Mouse (Mus musculus) neural tube, embryonic 12.5 days (tissue): Measurements from ENCODE around the gene Rgs6. TPM values are rescaled to one million over a fixed set of nuclear protein-coding genes. Genes with fewer than 3 reads are reported as not detected.

Experiments
- ATAC-seq: fragments of 200-750 bp; cut with Nextera tagmentation; 2 replicates; pipeline ENCODE4 v1.8.0; 2017; ENCODE audit warnings: low read depth, mild to moderate bottlenecking, moderate TSS enrichment, moderate library complexity; ENCODE audit not compliant: low FRiP score
- H3K27ac ChIP-seq: fragments of 300-500 bp; sonication (generic); 2 replicates; pipeline ENCODE4 v1.5.1; 2016
- H3K27me3 ChIP-seq: fragments of 300-500 bp; sonication (generic); replicated peaks from 2 replicates; pipeline ENCODE4 v1.6.1; 2016; ENCODE audit warnings: mild to moderate bottlenecking
- H3K36me3 ChIP-seq: fragments of 300-500 bp; sonication (generic); 2 replicates; pipeline ENCODE4 v1.6.1; 2016; ENCODE audit warnings: mild to moderate bottlenecking
- H3K4me1 ChIP-seq: fragments of 300-500 bp; sonication (generic); 2 replicates; pipeline ENCODE4 v1.6.1; 2016
- H3K4me2 ChIP-seq: fragments of 300-500 bp; sonication (generic); replicated peaks from 2 replicates; pipeline ENCODE4 v1.6.1; 2016; ENCODE audit warnings: mild to moderate bottlenecking
- H3K4me3 ChIP-seq: fragments of 300-500 bp; sonication (generic); 2 replicates; pipeline ENCODE4 v1.5.1; 2016
- H3K9ac ChIP-seq: fragments of 300-500 bp; sonication (generic); 2 replicates; pipeline ENCODE4 v1.6.1; 2016; ENCODE audit warnings: mild to moderate bottlenecking
- H3K9me3 ChIP-seq: fragments of 300-500 bp; sonication (generic); 2 replicates; pipeline ENCODE4 v1.6.1; 2016; ENCODE audit warnings: mild to moderate bottlenecking
- WGBS: fragments of 180-500 bp; shearing (Covaris S2); methylation state at CpG from one replicate; pipeline ENCODE4 v1.1.7; 2016; 5-methylcytosine and 5-hydroxymethylcytosine counted together
- polyA plus RNA-seq: library from polyadenylated mRNA; unstranded; fragments of >200 nt; fragmentation: Nextera tagmentation; extraction: Ambion mirVana; gene quantifications from 2 replicates; pipeline ENCODE4 v1.2.1, GENCODE M21; 2016

Gene Rgs6
- polyA plus RNA-seq, 1 experiment from 2014 or later, result 0.75 TPM

- H3K27me3 ChIP-seq, result no peaks in the 10 kb centered on the region
- no peaks in the 10 kb centered on the region; the same call in 1 of the 2 replicates for H3K4me1 ChIP-seq
- no peak for ATAC-seq
- no peak overlapping the region for H3K4me2 ChIP-seq
- H3K4me3 ChIP-seq, result no peak overlapping the region
- no peaks in the 10 kb centered on the region for H3K9me3 ChIP-seq
- no peaks in the 10 kb centered on the region for H3K36me3 ChIP-seq
- no peak overlapping the region for H3K27ac ChIP-seq
- WGBS, result 75% methylated on average over 4 of the region's 4 CpGs
- no peak overlapping the region for H3K9ac ChIP-seq
Measured at GRCm38 (mm10) chr12:82670201-82670737, 82.2 kb downstream of the Rgs6 start.

GRCm38 (mm10) chr12:82671591-82671990 lies 83.5 kb downstream of the Rgs6 start:
- H3K4me1 ChIP-seq, result no peaks in the 10 kb centered on the region; the same call in 1 of the 2 replicates
- no peak overlapping the region for H3K9ac ChIP-seq
- H3K9me3 ChIP-seq, result no peaks in the 10 kb centered on the region
- no peak overlapping the region for H3K4me2 ChIP-seq
- H3K27me3 ChIP-seq, result no peaks in the 10 kb centered on the region
- no peak overlapping the region for H3K4me3 ChIP-seq
- no peak overlapping the region for H3K27ac ChIP-seq
- no peak for ATAC-seq
- WGBS, result 91% methylated on average over 5 of the region's 5 CpGs
- no peaks in the 10 kb centered on the region for H3K36me3 ChIP-seq

- Histone ChIP-seq H3K4me2 (no peak overlapping the region), H3K4me1 (no peaks in the 10 kb centered on the region; the same call in 1 of the 2 replicates), H3K36me3 (no peaks in the 10 kb centered on the region), H3K9me3 (no peaks in the 10 kb centered on the region), H3K27ac (no peak overlapping the region), H3K27me3 (no peaks in the 10 kb centered on the region), H3K9ac (no peak overlapping the region), H3K4me3 (no peak overlapping the region)
- ATAC-seq, result no peak
- WGBS, result 64% methylated on average over 4 of the region's 4 CpGs
Measured at GRCm38 (mm10) chr12:82675137-82675536, 87.0 kb downstream of the Rgs6 start.

- no peak for ATAC-seq
- 86% methylated on average over 2 of the region's 2 CpGs for WGBS
- Histone ChIP-seq H3K4me2 (no peak overlapping the region), H3K27ac (no peak overlapping the region), H3K9me3 (no peaks in the 10 kb centered on the region), H3K9ac (no peak overlapping the region), H3K4me3 (no peak overlapping the region), H3K36me3 (no peaks in the 10 kb centered on the region), H3K27me3 (no peaks in the 10 kb centered on the region), H3K4me1 (no peaks in the 10 kb centered on the region)
Measured at GRCm38 (mm10) chr12:82687015-82687414, 98.9 kb downstream of the Rgs6 start.

- H3K4me3 ChIP-seq, result no peak overlapping the region
- no peaks in the 10 kb centered on the region for H3K9me3 ChIP-seq
- no peak overlapping the region for H3K9ac ChIP-seq
- 78% methylated on average over 12 of the region's 12 CpGs for WGBS
- no peaks in the 10 kb centered on the region for H3K36me3 ChIP-seq
- H3K27me3 ChIP-seq, result no peaks in the 10 kb centered on the region
- H3K27ac ChIP-seq, result no peak overlapping the region
- no peak for ATAC-seq
- H3K4me2 ChIP-seq, result no peak overlapping the region
- no peaks in the 10 kb centered on the region for H3K4me1 ChIP-seq
Measured at GRCm38 (mm10) chr12:82698886-82699527, 110.9 kb downstream of the Rgs6 start.

- Histone ChIP-seq H3K27me3 (no peaks in the 10 kb centered on the region), H3K27ac (no peak overlapping the region), H3K36me3 (no peaks in the 10 kb centered on the region), H3K4me1 (no peaks in the 10 kb centered on the region), H3K9me3 (no peaks in the 10 kb centered on the region), H3K9ac (no peak overlapping the region), H3K4me2 (no peak overlapping the region), H3K4me3 (no peak overlapping the region)
- no peak for ATAC-seq
- WGBS, result 86% methylated on average over 3 of the region's 3 CpGs
Measured at GRCm38 (mm10) chr12:82699528-82699905, 111.4 kb downstream of the Rgs6 start.

- no peaks in the 10 kb centered on the region for H3K4me1 ChIP-seq
- no peak overlapping the region for H3K27ac ChIP-seq
- WGBS, result 80% methylated on average over 10 of the region's 10 CpGs
- no peak overlapping the region for H3K4me2 ChIP-seq
- no peaks in the 10 kb centered on the region for H3K9me3 ChIP-seq
- no peak for ATAC-seq
- no peak overlapping the region for H3K4me3 ChIP-seq
- H3K27me3 ChIP-seq, result no peaks in the 10 kb centered on the region
- H3K36me3 ChIP-seq, result no peaks in the 10 kb centered on the region
- no peak overlapping the region for H3K9ac ChIP-seq
Measured at GRCm38 (mm10) chr12:82700241-82700640, 112.1 kb downstream of the Rgs6 start.

GRCm38 (mm10) chr12:82700840-82701239 lies 112.7 kb downstream of the Rgs6 start:
- Histone ChIP-seq H3K9me3 (no peaks in the 10 kb centered on the region), H3K4me1 (no peaks in the 10 kb centered on the region), H3K4me3 (no peak overlapping the region), H3K4me2 (no peak overlapping the region), H3K27ac (no peak overlapping the region), H3K36me3 (no peaks in the 10 kb centered on the region), H3K27me3 (no peaks in the 10 kb centered on the region), H3K9ac (no peak overlapping the region)
- WGBS, result 52% methylated on average over 5 of the region's 5 CpGs
- ATAC-seq, result no peak

GRCm38 (mm10) chr12:82701359-82701758 lies 113.3 kb downstream of the Rgs6 start:
- no peak overlapping the region for H3K9ac ChIP-seq
- WGBS, result 82% methylated on average over 7 of the region's 7 CpGs
- no peak overlapping the region for H3K27ac ChIP-seq
- no peaks in the 10 kb centered on the region for H3K9me3 ChIP-seq
- no peaks in the 10 kb centered on the region for H3K27me3 ChIP-seq
- H3K4me1 ChIP-seq, result no peaks in the 10 kb centered on the region
- ATAC-seq, result no peak
- H3K36me3 ChIP-seq, result no peaks in the 10 kb centered on the region
- H3K4me3 ChIP-seq, result no peak overlapping the region
- H3K4me2 ChIP-seq, result no peak overlapping the region

GRCm38 (mm10) chr12:82710376-82710775 lies 122.3 kb downstream of the Rgs6 start:
- Histone ChIP-seq H3K36me3 (no peaks in the 10 kb centered on the region), H3K27ac (no peak overlapping the region), H3K4me2 (no peak overlapping the region), H3K9me3 (no peaks in the 10 kb centered on the region), H3K4me1 (no peaks in the 10 kb centered on the region), H3K4me3 (no peak overlapping the region), H3K9ac (no peak overlapping the region), H3K27me3 (no peaks in the 10 kb centered on the region)
- ATAC-seq, result no peak

- ATAC-seq, result no peak
- Histone ChIP-seq H3K4me1 (no peaks in the 10 kb centered on the region), H3K27me3 (no peaks in the 10 kb centered on the region), H3K4me2 (no peak overlapping the region), H3K36me3 (no peaks in the 10 kb centered on the region), H3K4me3 (no peak overlapping the region), H3K27ac (no peak overlapping the region), H3K9me3 (no peaks in the 10 kb centered on the region), H3K9ac (no peak overlapping the region)
- 74% methylated on average over 2 of the region's 2 CpGs for WGBS
Measured at GRCm38 (mm10) chr12:82714284-82714683, 126.2 kb downstream of the Rgs6 start.

GRCm38 (mm10) chr12:82723017-82723540 lies 135.0 kb downstream of the Rgs6 start:
- no peak for ATAC-seq
- Histone ChIP-seq H3K9me3 (no peaks in the 10 kb centered on the region), H3K4me3 (no peak overlapping the region), H3K36me3 (no peaks in the 10 kb centered on the region), H3K27me3 (no peaks in the 10 kb centered on the region), H3K4me1 (no peaks in the 10 kb centered on the region), H3K4me2 (no peak overlapping the region), H3K9ac (no peak overlapping the region), H3K27ac (no peak overlapping the region)
- 88% methylated on average over 8 of the region's 8 CpGs for WGBS

GRCm38 (mm10) chr12:82726255-82726654 lies 138.2 kb downstream of the Rgs6 start:
- no peak overlapping the region for H3K4me2 ChIP-seq
- no peak overlapping the region for H3K4me3 ChIP-seq
- H3K27me3 ChIP-seq, result no peaks in the 10 kb centered on the region
- H3K9me3 ChIP-seq, result no peaks in the 10 kb centered on the region
- no peak for ATAC-seq
- no peaks in the 10 kb centered on the region for H3K4me1 ChIP-seq
- 95% methylated on average over 4 of the region's 4 CpGs for WGBS
- no peaks in the 10 kb centered on the region for H3K36me3 ChIP-seq
- H3K9ac ChIP-seq, result no peak overlapping the region
- H3K27ac ChIP-seq, result no peak overlapping the region
